Mouse (Mus musculus) heart, postnatal 0 days (tissue): ENCODE data around the gene Smg1.

Experiments
- CTCF ChIP-seq: IDR thresholded peaks from 2 replicates; pipeline ENCODE4 v1.5.1; 2016; ENCODE audit warnings: antibody characterized with exemption, control low read depth, low read depth
- EP300 ChIP-seq: IDR thresholded peaks from 2 replicates; pipeline ENCODE4 v1.6.1; 2016; ENCODE audit warnings: antibody characterized with exemption, low read depth

GRCm38 (mm10) chr7:118239996-118240395 lies 3.5 kb downstream of the Smg1 start:
- TF ChIP-seq EP300 = no peak
- TF ChIP-seq CTCF = no peak
